Mouse (Mus musculus): ENCODE results near the gene Ccdc113.

DNA sequence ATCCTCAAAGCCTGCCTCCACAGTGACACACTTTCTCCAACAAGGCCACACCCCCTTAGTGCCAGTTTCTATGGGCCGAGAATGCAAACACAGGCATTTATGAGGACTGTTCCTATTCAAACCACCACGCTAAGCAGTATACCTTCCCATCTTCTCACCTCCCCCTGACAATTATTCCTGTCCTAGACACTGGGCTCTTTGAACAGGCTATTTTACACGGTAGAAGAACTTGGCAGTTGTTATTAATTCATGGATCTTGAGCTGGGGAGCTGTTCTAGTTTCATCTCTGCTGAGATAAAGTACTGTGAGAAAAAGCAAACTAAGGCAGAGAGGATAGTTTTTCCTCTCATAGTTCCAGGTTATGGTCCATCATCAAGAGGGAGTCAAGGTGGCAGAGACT, 9.2 kb downstream of the Ccdc113 start:
- TF ChIP-seq GATA1 (IDR thresholded peaks at IDR 0.05; ENCODE audit: low read length) (no peak), TAL1 (IDR thresholded peaks at IDR 0.05; ENCODE audit: low read length) (no peak)
